ENCODE assay signal across 14 mouse cellular contexts in the genomic region with DNA sequence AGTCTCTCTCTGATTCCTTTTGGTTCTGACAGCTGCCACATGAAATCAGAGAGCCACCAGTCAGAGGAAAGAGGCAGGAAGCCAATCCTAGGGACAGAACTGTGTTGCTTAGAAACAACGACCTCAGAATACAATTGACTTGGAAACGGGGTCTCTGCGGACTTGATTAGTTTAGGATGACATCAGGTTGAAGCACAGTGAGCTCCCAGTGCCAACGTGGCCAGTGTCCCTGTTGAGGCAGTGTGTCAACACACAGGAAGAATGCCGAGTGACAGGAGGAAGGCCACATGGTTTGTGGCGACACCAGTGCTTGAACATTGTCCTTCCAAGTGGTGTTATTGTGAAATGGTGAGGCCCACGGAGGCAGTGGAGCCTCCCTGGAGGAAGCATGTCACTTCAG. TPM values are rescaled to one million over a fixed set of nuclear protein-coding genes. Genes with fewer than 3 reads are reported as not detected.
DNase-seq lines count a peak whose midpoint lies in the region; ATAC-seq lines count a peak whose summit lies in the region.
"Had no signal": no experiment of that assay in that cellular context is flagged by ENCODE, and none has a peak within 500 bp of the region (broad histone marks: within the 10 kb centered on the region; RNA-seq: fewer than 3 reads in every experiment).

No protein-coding gene starts in this region.

- H3K4me1 ChIP-seq in hindbrain, embryonic 11.5 days (replicated peaks; ENCODE audit: control insufficient read depth, insufficient read depth, low read length) = no peaks in the 10 kb centered on the region; the same call in 1 of the 2 replicates
- H3K4me1 ChIP-seq: limb, embryonic 12.5 days had no signal

- no peaks in the 10 kb centered on the region for H3K27me3 ChIP-seq in hindbrain, embryonic 11.5 days (ENCODE audit: control insufficient read depth, insufficient read depth, low read length)
- H3K27me3 ChIP-seq: heart, embryonic 12.5 days had no signal

- WGBS in hindbrain, embryonic 11.5 days = 38% methylated on average over 7 of the region's 7 CpGs

- H3K27ac ChIP-seq in hindbrain, embryonic 11.5 days (ENCODE audit: low read depth, low read length) = no peak overlapping the region
- H3K27ac ChIP-seq: limb, embryonic 12.5 days had no signal

- no peak overlapping the region for H3K9ac ChIP-seq in hindbrain, embryonic 11.5 days (ENCODE audit: low read depth, low read length)
- H3K9ac ChIP-seq: heart, embryonic 12.5 days; limb, embryonic 12.5 days had no signal

- H3K4me3 ChIP-seq in hindbrain, embryonic 11.5 days (ENCODE audit: low read depth, low read length) = no peak overlapping the region
- H3K4me3 ChIP-seq: heart, embryonic 12.5 days; limb, embryonic 12.5 days had no signal

- intact Hi-C loops in left cerebral cortex, postnatal 4 days (cut with DNase I) = no loop called here
- intact Hi-C loops in left cerebral cortex, postnatal 36 days (cut with DNase I) = no loop called here

- H3K9me3 ChIP-seq in hindbrain, embryonic 11.5 days (ENCODE audit: control insufficient read depth, low read length) = no peaks in the 10 kb centered on the region
- H3K9me3 ChIP-seq: heart, embryonic 12.5 days; limb, embryonic 12.5 days had no signal

- H3K4me2 ChIP-seq in hindbrain, embryonic 11.5 days (replicated peaks; ENCODE audit: low read depth, low read length) = no peak overlapping the region
- H3K4me2 ChIP-seq: heart, embryonic 12.5 days; limb, embryonic 12.5 days had no signal

- peak; percentile 42 for DNase-seq in adrenal gland, adult 8-10 months
- DNase-seq in adrenal gland, postnatal 25 days = no peak
- peak; percentile 50 for DNase-seq in left cerebral cortex, postnatal 4 days
- no peak for DNase-seq in left cerebral cortex, postnatal 36 days (ENCODE audit: low spot score in 2 of 2)
- peak; percentile 33 for DNase-seq in hindbrain, embryonic 11.5 days (ENCODE audit: low spot score)
- no peak for DNase-seq in urinary bladder, adult 18-20 months (ENCODE audit: low spot score in 2 of 2)
- no peak for DNase-seq in thymus, postnatal 25 days
- DNase-seq: cerebellum, postnatal 36 days; thymus, postnatal 4 days had no signal

- ATAC-seq in hindbrain, embryonic 11.5 days (ENCODE audit: low FRiP score) = 0 out of 2 replicates have a peak, but pooled peaks have one; percentile 45
- ATAC-seq in megakaryocyte progenitor cell, adult 5-6 weeks (replicated peaks; ENCODE audit: poor library complexity) = peak; percentile 98

- H3K36me3 ChIP-seq in hindbrain, embryonic 11.5 days (ENCODE audit: control insufficient read depth, insufficient read depth, low read length) = no peaks in the 10 kb centered on the region
- H3K36me3 ChIP-seq: heart, embryonic 12.5 days; limb, embryonic 12.5 days had no signal

RNA-seq across cellular contexts. Expression of gene 1700019N19Rik, which starts 10.3 kb away (rescaled TPM):
- total RNA-seq in adrenal gland, adult 8-10 months (2022) = under 1 TPM in 1 of 4 experiments, not detected in 3; 0.28 TPM
- total RNA-seq in adrenal gland, postnatal 25 days (2021) = not detected in 2 replicates
- total RNA-seq in left cerebral cortex, postnatal 4 days (2021) = not detected
- 1 to 10 TPM in 1 of 2 experiments, not detected in 1; 1.1 TPM for total RNA-seq in left cerebral cortex, postnatal 36 days (2021)
- polyA plus RNA-seq in hindbrain, embryonic 11.5 days (2014; fragmentation: Nextera tagmentation; extraction: Ambion mirVana) = not detected in 2 replicates
- not detected in 2 replicates for total RNA-seq in megakaryocyte progenitor cell, adult 5-6 weeks (2015)
- total RNA-seq in megakaryocyte progenitor cell, adult 5-6 weeks (2017) = not detected in 2 replicates
- total RNA-seq: MEL had no signal
- polyA plus RNA-seq: heart, embryonic 12.5 days; kidney, embryonic 16.5 days; limb, embryonic 12.5 days had no signal

RNA-seq across cellular contexts. Expression of gene Pnliprp2, which starts 24.4 kb away (rescaled TPM):
- total RNA-seq in adrenal gland, adult 8-10 months (2022) = not detected
- not detected in 2 replicates for total RNA-seq in adrenal gland, postnatal 25 days (2021)
- under 1 TPM in 1 of 2 experiments, not detected in 1; 0.22 TPM for total RNA-seq in left cerebral cortex, postnatal 4 days (2021)
- under 1 TPM in 1 of 2 experiments, not detected in 1; 0.20 TPM for total RNA-seq in left cerebral cortex, postnatal 36 days (2021)
- 0.11 TPM in 1 of 2 replicates, not detected in the other for polyA plus RNA-seq in hindbrain, embryonic 11.5 days (2014; fragmentation: Nextera tagmentation; extraction: Ambion mirVana)
- total RNA-seq in megakaryocyte progenitor cell, adult 5-6 weeks (2015) = not detected in 2 replicates
- not detected in 2 replicates for total RNA-seq in megakaryocyte progenitor cell, adult 5-6 weeks (2017)
- total RNA-seq: MEL had no signal

RNA-seq across cellular contexts. Expression of gene Pnliprp1, which starts 55.3 kb away (rescaled TPM):
- not detected for total RNA-seq in adrenal gland, adult 8-10 months (2022)
- total RNA-seq in adrenal gland, postnatal 25 days (2021) = not detected in 2 replicates
- total RNA-seq in left cerebral cortex, postnatal 4 days (2021) = under 1 TPM in 1 of 2 experiments, not detected in 1; 0.44 TPM
- under 1 TPM in 1 of 2 experiments, not detected in 1; 0.67 TPM for total RNA-seq in left cerebral cortex, postnatal 36 days (2021)
- polyA plus RNA-seq in hindbrain, embryonic 11.5 days (2014; fragmentation: Nextera tagmentation; extraction: Ambion mirVana) = 0.18 TPM in 1 of 2 replicates, not detected in the other
- total RNA-seq in megakaryocyte progenitor cell, adult 5-6 weeks (2015) = not detected in 2 replicates
- not detected in 2 replicates for total RNA-seq in megakaryocyte progenitor cell, adult 5-6 weeks (2017)
- total RNA-seq: MEL had no signal
- polyA plus RNA-seq: limb, embryonic 12.5 days had no signal

Comparison
In these comparisons a context has a peak if more than half of its experiments do, and no peak if none do; other contexts are left out.
1. DNase-seq: peak in adrenal gland, adult 8-10 months (single experiment), left cerebral cortex, postnatal 4 days (single experiment) and hindbrain, embryonic 11.5 days (single experiment); none in adrenal gland, postnatal 25 days (single experiment), left cerebral cortex, postnatal 36 days (0 of 2), urinary bladder, adult 18-20 months (0 of 2) and thymus, postnatal 25 days (single experiment).